Mouse (Mus musculus) olfactory bulb, adult 2 months (tissue): Measurements from ENCODE around the gene Apobec3. TPM values are rescaled to one million over a fixed set of nuclear protein-coding genes. Genes with fewer than 3 reads are reported as not detected.
A peak's percentile ranks its signal among the peaks of the same experiment; 100 is the strongest.

ENCODE experiments used
- H3K27ac ChIP-seq: fragments of 200-500 bp; 2 replicates; pipeline ENCODE4 v1.5.1; 2012; ENCODE audit warnings: low read depth, low read length; ENCODE audit not compliant: insufficient read depth
- H3K4me1 ChIP-seq: fragments of 200-500 bp; 2 replicates; pipeline ENCODE4 v1.6.1; 2012; ENCODE audit warnings: low read length; ENCODE audit not compliant: control insufficient read depth, insufficient read depth
- H3K4me3 ChIP-seq: fragments of 200-500 bp; 2 replicates; pipeline ENCODE4 v1.5.1; 2012; ENCODE audit warnings: mild to moderate bottlenecking, low read depth, low read length, moderate library complexity; ENCODE audit not compliant: insufficient read depth
- CTCF ChIP-seq: fragments of 200-500 bp; IDR thresholded peaks from 2 replicates; pipeline ENCODE4 v1.5.1; 2012; ENCODE audit warnings: low read depth, mild to moderate bottlenecking, low read length, moderate library complexity; ENCODE audit not compliant: insufficient read depth
- POLR2A ChIP-seq: fragments of 200-500 bp; IDR thresholded peaks from 2 replicates; pipeline ENCODE4 v1.6.1; 2012; ENCODE audit warnings: mild to moderate bottlenecking, low read depth, low read length, moderate library complexity; ENCODE audit not compliant: insufficient read depth
- WGBS: fragments of 180-500 bp; shearing (Covaris S2); methylation state at CpG from one replicate; pipeline ENCODE4 v1.1.7; 2018; 5-methylcytosine and 5-hydroxymethylcytosine counted together
- polyA plus RNA-seq: library from polyadenylated mRNA; stranded (reverse); fragments of >200 nt; gene quantifications from 2 replicates; pipeline ENCODE4 v1.2.4, GENCODE M21; 2012; ENCODE audit warnings: low replicate concordance; ENCODE audit not compliant: missing spikeins, insufficient read depth, insufficient read length

The Apobec3 gene
- polyA plus RNA-seq, result 702 TPM in 1 of 2 replicates, not detected in the other

- TF ChIP-seq CTCF (0 out of 2 replicates have a peak, but pooled peaks have one; percentile 14), POLR2A (no peak)
- peaks cover 9% of the 10 kb centered on the region; the same call in 1 of the 2 replicates for H3K4me1 ChIP-seq
- H3K27ac ChIP-seq, result peak within 1 kb of the TSS; percentile 2; the same call in 1 of the 2 replicates
- peak within 1 kb of the TSS; percentile 44 for H3K4me3 ChIP-seq
- 12% methylated on average over 20 of the region's 20 CpGs for WGBS
Observed at GRCm38 (mm10) chr15:79891436-79892212, at the start of gene Apobec3. Gene Apobec3, plus strand, starts transcription at chr15:79891659.

- TF ChIP-seq POLR2A, result no peak
- TF ChIP-seq CTCF, result no peak
- H3K4me3 ChIP-seq, result no peak overlapping the region
- peaks cover 12% of the 10 kb centered on the region for H3K4me1 ChIP-seq
- H3K27ac ChIP-seq, result no peak overlapping the region
- WGBS, result 93% methylated on average over 3 of the region's 3 CpGs
Observed at GRCm38 (mm10) chr15:79842985-79843384, 48.5 kb upstream of the Apobec3 start.

GRCm38 (mm10) chr15:79845986-79846385, 45.5 kb upstream of the Apobec3 start:
- TF ChIP-seq POLR2A (no peak), CTCF (no peak)
- Histone ChIP-seq H3K4me1 (peaks cover 17% of the 10 kb centered on the region), H3K4me3 (no peak overlapping the region), H3K27ac (no peak overlapping the region)
- 83% methylated on average over 4 of the region's 4 CpGs for WGBS

- Histone ChIP-seq H3K4me1 (peaks cover 17% of the 10 kb centered on the region), H3K4me3 (no peak overlapping the region), H3K27ac (peak overlapping the region; percentile 7; the same call in 1 of the 2 replicates)
- TF ChIP-seq POLR2A, result no peak
- WGBS, result 25% methylated on average over 5 of the region's 5 CpGs
Observed at GRCm38 (mm10) chr15:79847100-79847499, 44.4 kb upstream of the Apobec3 start.

- H3K4me3 ChIP-seq, result no peak overlapping the region
- WGBS, result 100% methylated on average over 2 of the region's 2 CpGs
- TF ChIP-seq POLR2A, result no peak
- no peak for TF ChIP-seq CTCF
- peaks cover 17% of the 10 kb centered on the region for H3K4me1 ChIP-seq
- H3K27ac ChIP-seq, result no peak overlapping the region
Observed at GRCm38 (mm10) chr15:79850143-79850542, 41.3 kb upstream of the Apobec3 start.

- Histone ChIP-seq H3K4me3 (no peak overlapping the region), H3K27ac (no peak overlapping the region)
Observed at GRCm38 (mm10) chr15:79858979-79859378, 32.5 kb upstream of the Apobec3 start.

GRCm38 (mm10) chr15:79859821-79860220, 31.6 kb upstream of the Apobec3 start:
- no peak for TF ChIP-seq POLR2A
- TF ChIP-seq CTCF, result no peak
- no peak overlapping the region for H3K4me3 ChIP-seq
- H3K27ac ChIP-seq, result no peak overlapping the region
- WGBS, result 89% methylated on average over 9 of the region's 9 CpGs
- H3K4me1 ChIP-seq, result no peaks in the 10 kb centered on the region

More at GRCm38 (mm10) chr15:79858979-79859378, 32.5 kb upstream of the Apobec3 start:
- WGBS, result 85% methylated on average over 5 of the region's 5 CpGs
- TF ChIP-seq CTCF, result no peak
- TF ChIP-seq POLR2A, result no peak
- H3K4me1 ChIP-seq, result no peaks in the 10 kb centered on the region

- no peak overlapping the region for H3K27ac ChIP-seq
- no peak for TF ChIP-seq CTCF
- TF ChIP-seq POLR2A, result no peak
- no peak overlapping the region for H3K4me3 ChIP-seq
- H3K4me1 ChIP-seq, result no peaks in the 10 kb centered on the region
- WGBS, result 87% methylated on average over 3 of the region's 3 CpGs
Observed at GRCm38 (mm10) chr15:79867260-79868002, 24.0 kb upstream of the Apobec3 start.

GRCm38 (mm10) chr15:79873545-79873944, 17.9 kb upstream of the Apobec3 start:
- Histone ChIP-seq H3K4me3 (no peak overlapping the region), H3K4me1 (no peaks in the 10 kb centered on the region), H3K27ac (no peak overlapping the region)
- TF ChIP-seq CTCF (no peak), POLR2A (no peak)
- 90% methylated on average over 8 of the region's 8 CpGs for WGBS
